In the genomic region with DNA sequence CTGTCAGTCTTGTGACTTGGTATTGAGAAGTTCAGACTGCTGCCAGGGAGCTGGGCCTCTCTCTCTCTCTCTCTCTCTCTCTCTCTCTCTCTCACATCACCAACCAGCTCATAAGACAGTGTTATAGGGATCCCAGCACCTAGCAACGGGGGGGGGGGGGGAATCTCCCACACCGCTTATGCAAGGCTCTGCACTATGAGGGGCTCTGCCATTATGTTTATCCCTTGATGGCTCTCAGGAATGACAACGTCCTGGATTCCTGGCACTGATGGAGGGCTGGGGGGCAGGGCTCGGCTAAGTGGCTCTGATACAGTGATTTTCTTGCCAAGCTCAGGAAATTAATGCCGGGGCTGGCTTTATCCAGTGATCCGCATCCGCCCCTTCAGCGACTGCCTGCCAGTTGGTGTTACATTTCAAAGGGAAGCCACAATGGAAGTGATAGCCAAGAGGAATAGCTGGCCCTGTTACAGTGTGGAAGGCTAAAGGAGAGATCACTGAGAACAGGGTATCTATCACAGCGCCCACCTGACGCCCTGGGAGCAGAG, we compare ENCODE assay signal across 9 mouse cellular contexts. TPM values are rescaled to one million over a fixed set of nuclear protein-coding genes. Genes with fewer than 3 reads are reported as not detected.
DNase-seq lines count a peak whose midpoint lies in the region; ATAC-seq lines count a peak whose summit lies in the region.
"Had no signal": no experiment of that assay in that cellular context is flagged by ENCODE, and none has a peak within 500 bp of the region (broad histone marks: within the 10 kb centered on the region; RNA-seq: fewer than 3 reads in every experiment).

No protein-coding gene starts in this region.

- DNase-seq in cerebellum, postnatal 10 days: peak; percentile 85 to 90
- peak; percentile 24 for DNase-seq in embryo, embryonic 11.5 days (ENCODE audit: low read depth, low spot score)
- peak; percentile 25 to 38 for DNase-seq in heart, postnatal 10 days
- peak; percentile 43 for DNase-seq in layer of hippocampus, adult 9-10 months (ENCODE audit: low spot score)
- DNase-seq in midbrain, embryonic 11.5 days (ENCODE audit: low spot score, missing footprints): peak; percentile 92
- DNase-seq in spleen, postnatal 4 days (ENCODE audit: low spot score in 2 of 2): no peak
- DNase-seq in urinary bladder, adult 2 months (ENCODE audit: low spot score): no peak

- no peak overlapping the region for H3K4me3 ChIP-seq in midbrain, embryonic 11.5 days (ENCODE audit: low read depth, low read length)
- H3K4me3 ChIP-seq: erythroblast, embryonic 14.5 days had no signal

- no peak overlapping the region for H3K9ac ChIP-seq in midbrain, embryonic 11.5 days (ENCODE audit: low read length)

- intact Hi-C loops in heart, postnatal 10 days (cut with DNase I): no loop called here

- H3K9me3 ChIP-seq in midbrain, embryonic 11.5 days (ENCODE audit: control insufficient read depth, low read length): no peaks in the 10 kb centered on the region

- H3K36me3 ChIP-seq in midbrain, embryonic 11.5 days (ENCODE audit: control insufficient read depth, insufficient read depth, low read length): no peaks in the 10 kb centered on the region

- under 1% methylated on average over 10 of the region's 10 CpGs for WGBS in midbrain, embryonic 11.5 days

- ATAC-seq in cerebellum, adult (ENCODE audit: insufficient number of reproducible peaks, low FRiP score, low TSS enrichment): no peak
- ATAC-seq in midbrain, embryonic 11.5 days (ENCODE audit: low FRiP score): peak; percentile 80

- peak overlapping the region; percentile 22 for H3K4me2 ChIP-seq in midbrain, embryonic 11.5 days

- peaks cover 19% of the 10 kb centered on the region for H3K4me1 ChIP-seq in midbrain, embryonic 11.5 days (ENCODE audit: control insufficient read depth, insufficient read depth, low read length)

- no peaks in the 10 kb centered on the region; the same call in 1 of the 2 replicates for H3K27me3 ChIP-seq in midbrain, embryonic 11.5 days (ENCODE audit: control insufficient read depth, insufficient read depth, low read length)

- H3K27ac ChIP-seq in midbrain, embryonic 11.5 days (ENCODE audit: low read depth, low read length): no peak overlapping the region

RNA-seq across cellular contexts. Expression of a gene that starts 38.7 kb away (rescaled TPM):
- 1 to 10 TPM; 2.3 to 2.7 TPM for total RNA-seq in heart, postnatal 10 days (2021)
- 0.18 and 0.32 TPM in 2 replicates for polyA plus RNA-seq in midbrain, embryonic 11.5 days (2014; fragmentation: Nextera tagmentation; extraction: Ambion mirVana)
- 1.2 and 1.4 TPM in 2 replicates for polyA plus RNA-seq in urinary bladder, adult 2 months (2012; rRNA removed)
- polyA plus RNA-seq: erythroblast, embryonic 14.5 days had no signal

Comparison
In these comparisons a context has a peak if more than half of its experiments do, and no peak if none do; other contexts are left out.
1. DNase-seq: peak in cerebellum, postnatal 10 days (2 of 2), embryo, embryonic 11.5 days (single experiment), heart, postnatal 10 days (2 of 2), layer of hippocampus, adult 9-10 months (single experiment) and midbrain, embryonic 11.5 days (single experiment); none in spleen, postnatal 4 days (0 of 2) and urinary bladder, adult 2 months (single experiment).